Mouse (Mus musculus) skeletal muscle tissue, postnatal 0 days (tissue): ENCODE results near the gene Gm7271. TPM values are rescaled to one million over a fixed set of nuclear protein-coding genes. Genes with fewer than 3 reads are reported as not detected.

Source experiments
- polyA plus RNA-seq: library from polyadenylated mRNA; unstranded; fragments of >200 nt; fragmentation: Nextera tagmentation; extraction: Ambion mirVana; gene quantifications from 2 replicates; pipeline ENCODE4 v1.2.1, GENCODE M21; 2015

The Gm7271 gene
- 0.31 TPM in 1 of 2 replicates, not detected in the other for polyA plus RNA-seq

GRCm38 (mm10) chr5:76483811-76484210 is at the start of gene Gm7271:
Gm7271 (plus strand) TSS chr5:76484040.

GRCm38 (mm10) chr5:76529040-76529703 is 45.3 kb downstream of the Gm7271 start, which contains the start of gene Exoc1:
Exoc1 (plus strand) TSS chr5:76529311.

Other genes starting within 250 kb of the Gm7271 start
- 5.8 and 7.1 TPM in 2 replicates for gene Clock, start 179.2 kb upstream of the Gm7271 start, polyA plus RNA-seq
- gene Pdcl2, start 152.9 kb upstream of the Gm7271 start, polyA plus RNA-seq = not detected in 2 replicates
- not detected in 2 replicates for gene Nmu, start 120.3 kb upstream of the Gm7271 start, polyA plus RNA-seq
- gene Exoc1, start 45.3 kb downstream of the Gm7271 start, polyA plus RNA-seq = 10.2 and 10.8 TPM in 2 replicates
- gene Cep135, start 104.7 kb downstream of the Gm7271 start, polyA plus RNA-seq = 1.5 and 1.8 TPM in 2 replicates
- gene C530008M17Rik, start 172.5 kb downstream of the Gm7271 start, polyA plus RNA-seq = 6.3 and 6.6 TPM in 2 replicates